23 mouse cellular contexts compared by ENCODE assay signal in genomic region chr11:24221601-24222307, GRCm38 (mm10).
A peak's percentile ranks its signal among the peaks of the same experiment; 100 is the strongest.
DNase-seq lines count a peak whose midpoint lies in the region; ATAC-seq and TF ChIP-seq lines count a peak whose summit lies in the region.
"Had no signal": no experiment of that assay in that cellular context is flagged by ENCODE, and none has a peak within 500 bp of the region (broad histone marks: within the 10 kb centered on the region; RNA-seq: fewer than 3 reads in every experiment).

No protein-coding gene starts in this region.

- H3K27me3 ChIP-seq in hindbrain, postnatal 0 days (ENCODE audit: insufficient read depth, low read length) = no peaks in the 10 kb centered on the region
- no peaks in the 10 kb centered on the region for H3K27me3 ChIP-seq in hindbrain, embryonic 14.5 days (ENCODE audit: control insufficient read depth, insufficient read depth, low read length)
- H3K27me3 ChIP-seq: embryonic facial prominence, embryonic 13.5 days; forebrain, embryonic 13.5 days; kidney, embryonic 15.5 days; limb, embryonic 15.5 days had no signal

- H3K4me2 ChIP-seq in hindbrain, postnatal 0 days (ENCODE audit: low read depth, low read length) = no peak overlapping the region
- no peak overlapping the region for H3K4me2 ChIP-seq in hindbrain, embryonic 14.5 days (replicated peaks)
- H3K4me2 ChIP-seq: embryonic facial prominence, embryonic 13.5 days; forebrain, embryonic 13.5 days; kidney, embryonic 15.5 days; limb, embryonic 15.5 days; midbrain, embryonic 12.5 days had no signal

- H3K4me1 ChIP-seq in hindbrain, postnatal 0 days (ENCODE audit: insufficient read depth, low read length) = no peaks in the 10 kb centered on the region
- H3K4me1 ChIP-seq in hindbrain, embryonic 14.5 days (replicated peaks; ENCODE audit: control insufficient read depth, insufficient read depth, low read length) = no peaks in the 10 kb centered on the region
- H3K4me1 ChIP-seq: embryonic facial prominence, embryonic 13.5 days; forebrain, embryonic 13.5 days; heart, embryonic 10.5 days; kidney, embryonic 15.5 days; limb, embryonic 15.5 days; midbrain, embryonic 12.5 days had no signal

- no peaks in the 10 kb centered on the region for H3K9me3 ChIP-seq in hindbrain, postnatal 0 days (ENCODE audit: low read length)
- H3K9me3 ChIP-seq in hindbrain, embryonic 14.5 days (ENCODE audit: control insufficient read depth, low read length) = no peaks in the 10 kb centered on the region
- H3K9me3 ChIP-seq: embryonic facial prominence, embryonic 13.5 days; forebrain, embryonic 13.5 days; heart, embryonic 10.5 days; kidney, embryonic 15.5 days; limb, embryonic 15.5 days; midbrain, embryonic 12.5 days had no signal

- H3K27ac ChIP-seq in hindbrain, postnatal 0 days = no peak overlapping the region
- H3K27ac ChIP-seq in hindbrain, embryonic 14.5 days = no peak overlapping the region
- H3K27ac ChIP-seq: embryonic facial prominence, embryonic 13.5 days; forebrain, embryonic 13.5 days; heart, embryonic 10.5 days; kidney, embryonic 15.5 days; limb, embryonic 15.5 days; liver, embryonic 14.5 days; midbrain, embryonic 12.5 days had no signal

- no peaks in the 10 kb centered on the region for H3K36me3 ChIP-seq in hindbrain, postnatal 0 days (ENCODE audit: insufficient read depth, low read length)
- no peaks in the 10 kb centered on the region for H3K36me3 ChIP-seq in hindbrain, embryonic 14.5 days (replicated peaks; ENCODE audit: control insufficient read depth, insufficient read depth)
- H3K36me3 ChIP-seq: embryonic facial prominence, embryonic 13.5 days; heart, embryonic 10.5 days; kidney, embryonic 15.5 days; limb, embryonic 15.5 days; midbrain, embryonic 12.5 days had no signal

- no peak for DNase-seq in cerebellum, postnatal 4 days (ENCODE audit: low spot score in 2 of 2)
- DNase-seq in hindbrain, postnatal 0 days (ENCODE audit: low spot score) = peak; percentile 70
- no peak for DNase-seq in hindbrain, embryonic 14.5 days (ENCODE audit: low spot score)
- DNase-seq in retina, postnatal 7 days (ENCODE audit: low read depth, low spot score) = peak; percentile 3
- no peak for DNase-seq in retina, embryonic 14.5 days (ENCODE audit: low spot score)
- DNase-seq in gastrocnemius, postnatal 4 days (ENCODE audit: low spot score in 2 of 2) = no peak
- no peak for DNase-seq in left cerebral cortex, adult 11 months (ENCODE audit: low spot score)
- DNase-seq: adrenal gland, postnatal 14 days; heart, postnatal 4 days; kidney, postnatal 4 days; left cerebral cortex, postnatal 4 days; right cerebral cortex, postnatal 25 days; spleen, adult 18-20 months had no signal

- H3K4me3 ChIP-seq in hindbrain, postnatal 0 days (ENCODE audit: low read length) = no peak overlapping the region
- H3K4me3 ChIP-seq in hindbrain, embryonic 14.5 days (replicated peaks; ENCODE audit: low read length) = no peak overlapping the region
- H3K4me3 ChIP-seq: embryonic facial prominence, embryonic 13.5 days; erythroblast, embryonic 14.5 days; forebrain, embryonic 13.5 days; heart, embryonic 10.5 days; kidney, embryonic 15.5 days; limb, embryonic 15.5 days; midbrain, embryonic 12.5 days had no signal

- 75% methylated on average over 4 of the region's 4 CpGs for WGBS in hindbrain, postnatal 0 days
- 84% methylated on average over 4 of the region's 4 CpGs for WGBS in hindbrain, embryonic 14.5 days

- ATAC-seq in cerebellum, adult (ENCODE audit: insufficient number of reproducible peaks, low FRiP score, low TSS enrichment) = 0 out of 2 replicates have a peak, but pooled peaks have one; percentile 32
- ATAC-seq in hindbrain, postnatal 0 days = peak; percentile 40; the same call in 1 of the 2 replicates
- ATAC-seq in hindbrain, embryonic 14.5 days (ENCODE audit: low FRiP score) = no peak
- ATAC-seq: forebrain, embryonic 13.5 days; intestine, postnatal 0 days had no signal

- no peak overlapping the region for H3K9ac ChIP-seq in hindbrain, postnatal 0 days (replicated peaks; ENCODE audit: low read length)
- no peak overlapping the region for H3K9ac ChIP-seq in hindbrain, embryonic 14.5 days
- H3K9ac ChIP-seq: embryonic facial prominence, embryonic 13.5 days; forebrain, embryonic 13.5 days; kidney, embryonic 15.5 days; limb, embryonic 15.5 days; liver, embryonic 14.5 days; midbrain, embryonic 12.5 days had no signal

- TF ChIP-seq CTCF in hindbrain, postnatal 0 days (IDR thresholded peaks at IDR 0.05; ENCODE audit: low read depth) = no peak

Comparison
In these comparisons a context has a peak if more than half of its experiments do, and no peak if none do; other contexts are left out.
1. DNase-seq: peak in hindbrain, postnatal 0 days (single experiment) and retina, postnatal 7 days (single experiment); none in cerebellum, postnatal 4 days (0 of 2), hindbrain, embryonic 14.5 days (single experiment), retina, embryonic 14.5 days (single experiment), gastrocnemius, postnatal 4 days (0 of 2) and left cerebral cortex, adult 11 months (single experiment).